8 mouse cellular contexts compared by ENCODE assay signal in the genomic region with DNA sequence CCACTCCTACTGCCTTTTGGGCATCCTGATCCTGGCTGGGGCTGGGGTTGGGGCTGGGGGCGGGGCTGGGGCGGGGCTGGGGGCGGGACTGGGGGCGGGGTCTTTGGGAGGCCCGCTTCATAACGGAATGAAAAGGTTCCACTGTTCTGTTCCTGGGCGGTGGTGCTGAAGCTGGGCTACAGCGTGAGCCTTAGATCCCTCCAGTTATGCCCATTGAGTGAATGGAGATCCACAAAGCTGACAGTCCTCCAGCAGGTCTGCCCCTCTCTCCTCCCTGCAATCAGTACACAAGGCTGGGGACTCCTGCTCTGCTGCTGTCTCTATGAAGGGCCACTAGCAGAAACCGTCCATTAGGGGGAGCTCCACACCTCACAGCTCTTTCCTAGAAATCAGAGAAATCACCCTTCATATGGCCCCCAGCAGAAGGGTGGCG.
DNase-seq lines count a peak whose midpoint lies in the region; ATAC-seq and TF ChIP-seq lines count a peak whose summit lies in the region.

No protein-coding gene starts in this region.

- intact Hi-C loops in heart, postnatal 14 days (cut with DNase I) = loop anchor here (1.0 kb wide), 1 partner anchor 380 kb away; no protein-coding TSS in a partner anchor

- H3K27ac ChIP-seq in lung, postnatal 0 days (ENCODE audit: low read length) = no peak overlapping the region
- no peak overlapping the region for H3K27ac ChIP-seq in stomach, embryonic 14.5 days (ENCODE audit: low read length)

- no peak for TF ChIP-seq EP300 in lung, postnatal 0 days (IDR thresholded peaks at IDR 0.05)

- no peak overlapping the region for H3K9ac ChIP-seq in lung, postnatal 0 days (replicated peaks; ENCODE audit: low read depth)
- H3K9ac ChIP-seq in stomach, embryonic 14.5 days (replicated peaks; ENCODE audit: low read depth, low read length) = no peak overlapping the region

- DNase-seq in urinary bladder, postnatal 25 days (ENCODE audit: low spot score) = peak; percentile 10
- DNase-seq in urinary bladder, postnatal 4 days (ENCODE audit: low spot score in 2 of 2) = no peak
- DNase-seq in embryo, embryonic 10.5 days (ENCODE audit: low spot score) = peak; percentile 87
- peak; percentile 9 to 23 for DNase-seq in heart, postnatal 14 days
- peak; percentile 55 to 68 for DNase-seq in kidney, postnatal 4 days
- peak; percentile 75 for DNase-seq in lung, postnatal 0 days (ENCODE audit: low spot score)
- no peak for DNase-seq in thymus, postnatal 14 days

- no peaks in the 10 kb centered on the region for H3K4me1 ChIP-seq in lung, postnatal 0 days (ENCODE audit: insufficient read depth, low read depth, low read length)
- no peaks in the 10 kb centered on the region for H3K4me1 ChIP-seq in stomach, embryonic 14.5 days (ENCODE audit: control insufficient read depth, insufficient read depth, low read length)

- WGBS in lung, postnatal 0 days = 3% methylated on average over 10 of the region's 10 CpGs
- WGBS in stomach, embryonic 14.5 days = 4% methylated on average over 10 of the region's 10 CpGs

- H3K9me3 ChIP-seq in lung, postnatal 0 days (ENCODE audit: low read length) = no peaks in the 10 kb centered on the region
- H3K9me3 ChIP-seq in stomach, embryonic 14.5 days (ENCODE audit: control insufficient read depth, low read depth, low read length) = no peaks in the 10 kb centered on the region

- H3K4me3 ChIP-seq in lung, postnatal 0 days (ENCODE audit: low read depth, low read length) = no peak overlapping the region
- no peak overlapping the region for H3K4me3 ChIP-seq in stomach, embryonic 14.5 days (ENCODE audit: low read depth, low read length)

- H3K36me3 ChIP-seq in lung, postnatal 0 days (ENCODE audit: insufficient read depth, low read length) = no peaks in the 10 kb centered on the region
- no peaks in the 10 kb centered on the region for H3K36me3 ChIP-seq in stomach, embryonic 14.5 days (ENCODE audit: control insufficient read depth, insufficient read depth, low read length)

- peak; percentile 56 for ATAC-seq in lung, postnatal 0 days
- peak; percentile 62; the same call in 1 of the 2 replicates for ATAC-seq in stomach, embryonic 14.5 days (ENCODE audit: insufficient number of reproducible peaks, insufficient read depth, low FRiP score, low read depth)

- H3K27me3 ChIP-seq in lung, postnatal 0 days (replicated peaks; ENCODE audit: insufficient read depth, low read length) = no peaks in the 10 kb centered on the region
- H3K27me3 ChIP-seq in stomach, embryonic 14.5 days (ENCODE audit: control insufficient read depth, insufficient read depth, low read length) = no peaks in the 10 kb centered on the region

- peak; percentile 85 for TF ChIP-seq CTCF in lung, postnatal 0 days (IDR thresholded peaks at IDR 0.05)

- H3K4me2 ChIP-seq in lung, postnatal 0 days (replicated peaks; ENCODE audit: low read depth, low read length) = peak overlapping the region; percentile 14; the same call in 1 of the 2 replicates
- H3K4me2 ChIP-seq in stomach, embryonic 14.5 days (replicated peaks; ENCODE audit: low read depth, low read length) = no peak overlapping the region

Comparison
In these comparisons a context has a peak if more than half of its experiments do, and no peak if none do; other contexts are left out.
1. DNase-seq: peak in urinary bladder, postnatal 25 days (single experiment), embryo, embryonic 10.5 days (single experiment), heart, postnatal 14 days (2 of 2), kidney, postnatal 4 days (2 of 2) and lung, postnatal 0 days (single experiment); none in urinary bladder, postnatal 4 days (0 of 2) and thymus, postnatal 14 days (single experiment).